Mouse (Mus musculus) skeletal muscle tissue, adult 2 months (tissue): Measurements from ENCODE around the gene Frmpd4.

Experiments
- DNase-seq: peaks from one replicate; pipeline ENCODE4 v3.0.0-alpha.2; 2012; ENCODE audit warnings: low read depth, low spot score

The Frmpd4 gene

GRCm38 (mm10) chrX:168124043-168124442 is 453.0 kb downstream of the Frmpd4 start:
- DNase-seq, result no peak

DNA sequence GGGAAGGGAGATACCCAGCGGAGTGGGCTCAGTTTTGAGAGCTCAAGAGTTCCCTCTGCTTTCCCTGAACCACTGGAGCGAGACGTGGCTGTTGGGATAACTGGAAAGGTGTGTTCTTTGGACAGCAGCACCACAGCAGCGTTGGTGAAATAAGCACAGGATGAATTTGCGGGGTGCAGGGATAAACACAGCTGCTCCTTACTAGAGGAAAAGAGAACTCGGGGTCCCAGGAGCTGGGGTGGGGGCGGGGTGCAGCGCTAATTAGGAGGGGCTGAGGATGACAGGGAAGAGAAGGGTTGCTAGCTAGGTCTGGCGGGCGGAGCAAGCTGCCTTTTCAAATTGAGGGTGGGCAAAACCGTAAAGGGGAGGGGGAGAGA is 453.5 kb downstream of the Frmpd4 start:
- no peak for DNase-seq

GRCm38 (mm10) chrX:168122806-168123588 is 454.0 kb downstream of the Frmpd4 start:
- no peak for DNase-seq

- DNase-seq, result no peak
Measured at GRCm38 (mm10) chrX:168041589-168041988, 535.4 kb downstream of the Frmpd4 start.

GRCm38 (mm10) chrX:168020574-168021145 is 556.4 kb downstream of the Frmpd4 start:
- no peak for DNase-seq

GRCm38 (mm10) chrX:168017792-168018191 is 559.2 kb downstream of the Frmpd4 start:
- no peak for DNase-seq

- DNase-seq, result no peak
Measured at GRCm38 (mm10) chrX:167984835-167985234, 592.2 kb downstream of the Frmpd4 start.

- no peak for DNase-seq
Measured at GRCm38 (mm10) chrX:167951207-167951606, 625.8 kb downstream of the Frmpd4 start.

DNA sequence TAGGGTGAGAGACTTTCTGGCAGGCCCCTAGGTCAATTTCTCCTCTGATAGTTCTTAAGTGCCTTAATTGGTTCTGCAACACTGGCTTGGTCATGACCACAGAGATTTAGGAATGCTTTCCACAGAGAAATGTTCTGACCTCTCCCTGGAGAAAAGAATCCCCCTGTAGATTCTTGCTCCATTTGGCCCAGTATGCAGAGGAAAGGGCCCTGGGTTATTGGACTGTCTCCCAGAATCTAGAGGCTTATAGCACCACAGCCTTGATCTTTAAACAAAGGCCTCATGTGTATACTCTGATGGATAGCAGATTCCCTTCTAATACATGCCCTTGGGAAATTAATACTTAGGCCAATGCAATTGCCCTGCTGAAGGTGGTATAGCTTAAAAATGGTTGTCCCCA is 667.5 kb downstream of the Frmpd4 start:
- DNase-seq, result no peak

GRCm38 (mm10) chrX:167901046-167901445 is 676.0 kb downstream of the Frmpd4 start:
- DNase-seq, result no peak

GRCm38 (mm10) chrX:167854821-167855220 is 722.2 kb downstream of the Frmpd4 start:
- DNase-seq, result no peak

DNA sequence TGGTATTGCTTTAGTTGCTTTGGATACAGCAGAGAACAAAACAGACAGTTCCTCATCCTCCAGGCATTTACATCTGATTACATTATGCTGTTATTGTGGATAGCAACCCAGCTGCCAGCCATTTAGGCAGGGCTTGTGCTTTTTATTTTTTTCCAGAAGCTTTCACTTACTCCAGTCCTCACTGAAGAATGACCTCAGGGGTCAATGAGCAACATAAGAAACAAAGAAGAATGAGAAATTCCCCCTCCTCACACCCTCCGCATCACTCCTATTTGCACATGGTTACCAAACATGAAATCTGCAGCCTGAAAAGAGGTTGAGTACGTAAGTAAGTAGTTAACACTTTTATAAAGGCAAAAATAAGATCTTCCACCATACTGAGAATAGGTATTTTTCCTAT is 744.5 kb downstream of the Frmpd4 start:
- no peak for DNase-seq

- peak; percentile 5 for DNase-seq
Measured at GRCm38 (mm10) chrX:167828456-167828855, 748.6 kb downstream of the Frmpd4 start.

DNA sequence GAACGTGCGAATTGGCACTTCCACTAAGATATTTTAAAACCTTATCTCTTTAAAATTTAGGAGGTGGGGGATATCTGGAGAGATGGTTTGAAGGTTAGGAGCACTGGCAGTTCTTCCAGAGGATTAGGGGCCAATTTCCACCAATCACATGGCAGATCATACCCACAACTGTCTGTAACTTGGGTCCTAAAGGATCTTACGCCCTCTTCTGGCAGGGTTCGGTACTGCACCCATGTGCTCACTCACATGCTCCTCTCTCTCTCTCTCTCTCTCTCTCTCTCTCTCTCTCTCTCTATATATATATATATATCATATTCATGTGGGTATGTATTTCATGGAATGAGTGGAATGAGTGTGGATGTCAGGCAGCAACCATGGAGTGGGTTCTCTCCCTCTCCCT is 759.7 kb downstream of the Frmpd4 start:
- DNase-seq, result no peak

DNA sequence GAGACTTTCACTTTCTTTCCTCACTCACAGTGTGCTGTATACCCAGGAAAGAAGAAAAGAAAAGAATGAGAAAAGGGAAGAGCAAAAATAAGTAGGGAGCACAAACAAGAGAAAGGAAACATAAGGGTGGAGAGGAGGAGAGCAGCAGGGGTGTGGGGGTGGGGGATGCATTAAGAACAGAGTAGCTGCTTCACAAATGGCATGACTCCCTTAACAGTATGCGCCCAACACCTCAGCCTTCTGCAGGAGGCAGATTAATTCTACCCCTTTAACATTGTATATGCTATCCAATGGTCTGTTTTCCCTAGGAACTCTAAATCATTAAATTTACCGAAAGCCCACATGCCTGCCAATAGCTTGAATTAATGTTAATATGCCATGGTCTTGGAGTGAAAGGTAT is 766.9 kb downstream of the Frmpd4 start:
- DNase-seq, result no peak

DNA sequence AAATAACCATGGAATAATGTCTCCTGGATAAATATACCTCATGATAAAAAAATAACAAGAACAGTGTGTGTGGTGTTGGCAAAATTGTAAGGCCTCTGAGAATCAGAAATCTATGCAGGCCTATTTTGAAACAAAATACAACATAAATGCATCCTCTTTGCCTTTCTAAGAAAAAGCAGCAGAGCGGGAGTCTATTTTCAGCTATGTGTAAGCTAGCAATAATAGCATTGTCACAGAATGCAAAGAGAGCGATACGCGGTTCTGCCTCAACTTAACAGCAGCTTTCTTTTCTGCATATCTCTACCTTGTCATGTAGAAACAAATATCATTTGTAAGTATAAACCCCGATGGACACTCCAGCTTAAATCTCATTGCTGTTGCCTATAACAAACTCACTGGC is 768.5 kb downstream of the Frmpd4 start:
- no peak for DNase-seq

DNA sequence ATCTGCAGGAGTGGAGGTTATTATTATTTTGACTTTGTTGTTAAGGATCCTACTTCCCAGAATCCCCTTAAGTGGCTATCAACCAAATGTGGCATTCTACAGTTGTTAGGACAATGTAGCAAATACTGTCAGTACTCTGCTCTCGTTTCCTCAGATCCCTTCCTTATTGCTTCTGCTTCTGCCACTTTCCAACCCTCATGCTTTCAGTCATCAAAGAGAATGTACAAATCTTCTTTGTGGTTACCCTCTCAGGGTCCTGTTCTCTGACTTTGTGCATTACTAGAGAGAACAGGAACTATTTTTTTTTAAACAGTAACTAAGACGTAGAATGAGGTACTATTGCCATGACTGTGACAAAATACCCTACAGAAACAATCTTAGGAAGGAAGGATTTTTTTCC is 788.3 kb downstream of the Frmpd4 start:
- no peak for DNase-seq

- no peak for DNase-seq
Measured at GRCm38 (mm10) chrX:167783526-167783925, 793.5 kb downstream of the Frmpd4 start.

DNA sequence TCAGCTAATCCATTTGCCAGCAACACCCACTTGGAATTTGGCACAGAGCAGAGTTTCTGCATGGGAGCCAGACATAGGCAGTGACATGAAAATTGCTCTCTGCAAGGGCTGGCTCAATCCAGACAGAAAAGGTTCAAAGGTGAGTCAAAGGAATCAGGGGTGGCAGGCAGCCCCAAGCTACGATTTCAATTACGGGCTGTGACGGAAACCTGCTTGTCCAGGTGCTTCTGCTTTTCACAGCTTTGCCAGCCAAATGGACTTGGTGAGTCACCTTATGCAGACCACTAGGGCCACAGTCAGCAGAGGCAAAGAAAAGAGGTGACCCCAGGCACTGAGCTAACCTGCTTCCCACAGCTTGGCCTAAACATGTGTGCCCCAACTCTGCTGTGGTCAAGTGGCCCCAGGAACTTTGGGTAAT is 857.5 kb downstream of the Frmpd4 start:
- no peak for DNase-seq

- no peak for DNase-seq
Measured at GRCm38 (mm10) chrX:167719092-167719491, 857.9 kb downstream of the Frmpd4 start.

GRCm38 (mm10) chrX:167654806-167655495 is 922.1 kb downstream of the Frmpd4 start:
- DNase-seq, result no peak

DNA sequence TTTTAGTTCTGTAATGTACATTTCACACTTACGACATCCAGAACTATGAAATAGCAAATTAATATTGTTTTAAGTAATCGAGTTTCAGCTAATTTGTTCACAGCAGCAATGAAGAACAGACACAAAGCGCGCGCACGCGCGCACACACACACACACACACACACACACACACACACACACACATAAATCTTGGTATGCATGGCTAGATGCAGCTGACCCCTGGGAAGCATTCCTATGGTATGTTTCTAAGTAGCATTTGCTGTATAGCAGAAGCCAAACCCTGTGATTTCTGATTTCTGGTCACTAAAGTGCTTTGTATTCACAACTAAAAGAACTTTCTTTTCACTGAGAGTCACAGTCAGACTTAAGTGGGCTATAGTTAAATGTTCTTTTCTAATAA is 922.8 kb downstream of the Frmpd4 start:
- DNase-seq, result no peak
